Mouse (Mus musculus): ENCODE measurements around the gene Tmed11.
"Not testable (repeated sequence)": the region's sequence is repeated elsewhere in the genome, so short reads cannot be mapped to it uniquely, and the experiment has no call there.

Tmed11 gene

GRCm38 (mm10) chr5:108795263-108795662 is at the start of gene Tmed11:
Tmed11 (minus strand) TSS chr5:108795363.
- not testable (repeated sequence) for H3K27me3 ChIP-seq (ENCODE audit: insufficient read depth, low read length); H3K4me3 ChIP-seq (replicated peaks; ENCODE audit: low read length); H3K9me3 ChIP-seq (ENCODE audit: low read length); H3K36me3 ChIP-seq (ENCODE audit: insufficient read depth, low read length); H3K4me1 ChIP-seq (replicated peaks; ENCODE audit: low read depth, low read length)

GRCm38 (mm10) chr5:108836156-108836555 is 41.0 kb upstream of the Tmed11 start:
- H3K4me3 ChIP-seq (replicated peaks; ENCODE audit: low read length), result no peak overlapping the region
- H3K36me3 ChIP-seq (ENCODE audit: insufficient read depth, low read length), result no peaks in the 10 kb centered on the region
- no peaks in the 10 kb centered on the region for H3K4me1 ChIP-seq (replicated peaks; ENCODE audit: low read depth, low read length)
- TF ChIP-seq CTCF (conservative IDR thresholded peaks at IDR 0.05; ENCODE audit: low read length) (peak; percentile 67), NANOG (IDR thresholded peaks at IDR 0.05; ENCODE audit: borderline replicate concordance, low read length) (no peak)
- no peaks in the 10 kb centered on the region for H3K27me3 ChIP-seq (ENCODE audit: insufficient read depth, low read length)
- no peaks in the 10 kb centered on the region for H3K9me3 ChIP-seq (ENCODE audit: low read length)

DNA sequence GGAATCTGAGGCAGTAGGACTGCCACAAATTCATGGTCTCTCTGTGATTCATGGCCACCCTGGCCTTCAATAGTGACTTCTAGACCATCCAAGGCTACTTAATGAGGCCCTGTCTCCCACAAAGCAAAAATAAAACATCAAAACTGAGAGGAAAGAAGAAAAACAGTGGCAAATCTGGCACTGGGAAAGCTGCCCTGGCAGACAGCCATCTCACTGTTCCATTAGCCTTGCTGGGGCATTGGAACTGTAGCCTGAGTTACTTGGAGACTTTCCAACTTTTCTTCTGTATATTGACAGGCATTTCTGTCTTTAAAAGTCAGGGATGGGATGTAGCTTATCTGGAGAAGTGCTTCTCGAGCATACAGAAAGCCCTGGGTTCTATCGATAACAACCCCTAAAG is 28.1 kb upstream of the Tmed11 start:
- TF ChIP-seq NANOG (IDR thresholded peaks at IDR 0.05; ENCODE audit: borderline replicate concordance, low read length), result no peak
- no peak for TF ChIP-seq POU5F1 (IDR thresholded peaks at IDR 0.05; ENCODE audit: borderline replicate concordance, low read length)
- no peak for TF ChIP-seq CTCF (conservative IDR thresholded peaks at IDR 0.05; ENCODE audit: low read length)
- Histone ChIP-seq H3K4me1 (replicated peaks; ENCODE audit: low read depth, low read length) (no peaks in the 10 kb centered on the region), H3K4me3 (replicated peaks; ENCODE audit: low read length) (no peak overlapping the region), H3K36me3 (ENCODE audit: insufficient read depth, low read length) (no peaks in the 10 kb centered on the region), H3K27me3 (ENCODE audit: insufficient read depth, low read length) (peaks cover 3% of the 10 kb centered on the region; the same call in 1 of the 2 replicates), H3K9me3 (ENCODE audit: low read length) (no peaks in the 10 kb centered on the region)

DNA sequence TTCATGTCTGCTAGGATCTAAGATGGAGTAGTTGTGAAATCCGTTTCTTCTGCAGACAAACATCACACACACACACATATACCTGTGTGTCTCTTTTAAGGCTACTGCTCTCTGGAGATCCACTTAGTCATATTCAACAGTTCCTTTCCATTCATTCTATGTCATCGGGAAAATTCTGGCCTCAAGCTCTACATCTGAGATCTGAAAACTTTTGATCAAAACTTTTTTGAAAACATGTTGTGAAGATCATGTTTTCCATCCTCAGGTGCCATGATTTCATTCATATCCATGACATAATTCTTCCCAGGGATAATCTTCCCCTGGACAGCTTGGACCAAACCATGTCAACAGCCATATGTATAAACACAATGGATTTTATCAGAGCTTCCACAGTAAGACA is 13.6 kb upstream of the Tmed11 start, which contains the start of gene Vmn2r8:
Gene Vmn2r8, minus strand, starts transcription at position 101 of the 400 bp plus-strand sequence.
- not testable (repeated sequence) for H3K27me3 ChIP-seq (ENCODE audit: insufficient read depth, low read length); H3K4me3 ChIP-seq (replicated peaks; ENCODE audit: low read length); H3K36me3 ChIP-seq (ENCODE audit: insufficient read depth, low read length); H3K4me1 ChIP-seq (replicated peaks; ENCODE audit: low read depth, low read length)
- H3K9me3 ChIP-seq (ENCODE audit: low read length), result peaks cover 12% of the 10 kb centered on the region; the same call in 1 of the 2 replicates

DNA sequence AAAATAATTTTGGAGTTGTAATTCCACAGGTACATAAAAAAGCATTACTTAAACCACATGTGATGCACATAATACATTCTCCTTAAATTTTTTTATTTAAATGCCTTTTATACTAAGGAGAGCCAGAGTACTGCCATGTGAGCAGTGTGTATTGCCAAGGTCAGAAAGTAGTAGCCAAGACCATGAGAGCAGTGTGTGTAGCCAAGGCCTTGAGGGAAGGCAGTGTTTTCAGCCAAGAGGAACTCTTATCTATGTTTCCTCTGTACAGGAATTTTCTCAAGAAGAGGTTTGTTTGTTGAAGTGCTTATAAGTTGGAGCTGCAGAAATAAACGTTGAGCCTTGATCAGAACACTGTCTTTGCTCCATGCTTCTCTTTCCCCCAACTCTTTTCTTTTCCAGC is 8.5 kb upstream of the Tmed11 start:
- H3K9me3 ChIP-seq (ENCODE audit: low read length), result no peaks in the 10 kb centered on the region
- no peak overlapping the region for H3K4me3 ChIP-seq (replicated peaks; ENCODE audit: low read length)
- no peaks in the 10 kb centered on the region for H3K36me3 ChIP-seq (ENCODE audit: insufficient read depth, low read length)
- TF ChIP-seq POU5F1 (IDR thresholded peaks at IDR 0.05; ENCODE audit: borderline replicate concordance, low read length) (no peak), CTCF (conservative IDR thresholded peaks at IDR 0.05; ENCODE audit: low read length) (no peak), NANOG (IDR thresholded peaks at IDR 0.05; ENCODE audit: borderline replicate concordance, low read length) (no peak)
- no peaks in the 10 kb centered on the region for H3K27me3 ChIP-seq (ENCODE audit: insufficient read depth, low read length)
- no peaks in the 10 kb centered on the region for H3K4me1 ChIP-seq (replicated peaks; ENCODE audit: low read depth, low read length)

GRCm38 (mm10) chr5:108790385-108790784 is 4.8 kb downstream of the Tmed11 start:
- not testable (repeated sequence) for H3K4me3 ChIP-seq (replicated peaks; ENCODE audit: low read length); H3K27me3 ChIP-seq (ENCODE audit: insufficient read depth, low read length); H3K36me3 ChIP-seq (ENCODE audit: insufficient read depth, low read length); H3K4me1 ChIP-seq (replicated peaks; ENCODE audit: low read depth, low read length); H3K9me3 ChIP-seq (ENCODE audit: low read length)
- TF ChIP-seq CTCF (conservative IDR thresholded peaks at IDR 0.05; ENCODE audit: low read length), result peak; percentile 67

DNA sequence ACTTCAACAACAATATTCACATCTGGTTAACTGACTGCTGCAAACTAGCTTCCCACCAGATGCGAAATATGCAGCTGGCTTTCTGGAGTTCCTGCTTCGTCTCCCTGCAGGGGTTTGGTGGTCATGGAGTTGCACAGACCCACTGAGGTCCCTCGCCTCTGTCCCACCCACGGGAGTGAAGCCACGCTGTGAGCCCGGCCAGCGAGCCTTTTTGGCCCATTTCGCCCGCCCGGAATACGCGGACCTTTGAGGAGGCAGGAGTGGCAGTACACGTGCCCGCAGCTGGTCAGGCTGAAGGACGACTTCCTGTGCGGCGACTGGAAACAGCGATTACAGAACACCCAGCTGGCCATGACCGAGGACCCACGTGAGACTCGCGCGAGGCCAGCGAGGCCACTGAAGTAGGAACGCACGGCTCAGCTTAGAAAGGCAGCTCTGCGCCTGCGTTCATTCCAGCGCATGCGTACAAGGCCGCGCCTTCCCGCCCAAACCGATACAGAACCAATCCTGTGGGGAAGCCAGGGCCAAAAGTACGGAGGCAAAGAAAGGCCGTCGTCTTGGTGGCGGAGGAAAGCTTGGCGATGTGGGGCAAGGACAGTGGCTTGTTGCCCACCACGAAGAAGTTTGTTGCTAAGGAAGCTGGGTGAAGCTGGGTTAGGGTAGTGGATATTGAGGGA is 20.4 kb downstream of the Tmed11 start, which contains the start of gene Rnf212:
Gene Rnf212, minus strand, starts transcription at position 353 of the 677 bp plus-strand sequence.
- Histone ChIP-seq H3K9me3 (ENCODE audit: low read length) (peaks cover 9% of the 10 kb centered on the region), H3K27me3 (ENCODE audit: insufficient read depth, low read length) (peaks cover 27% of the 10 kb centered on the region), H3K4me1 (replicated peaks; ENCODE audit: low read depth, low read length) (peaks cover 7% of the 10 kb centered on the region), H3K36me3 (ENCODE audit: insufficient read depth, low read length) (no peaks in the 10 kb centered on the region), H3K4me3 (replicated peaks; ENCODE audit: low read length) (peak within 1 kb of the TSS; percentile 63)
- TF ChIP-seq POU5F1 (IDR thresholded peaks at IDR 0.05; ENCODE audit: borderline replicate concordance, low read length) (no peak), CTCF (conservative IDR thresholded peaks at IDR 0.05; ENCODE audit: low read length) (no peak), NANOG (IDR thresholded peaks at IDR 0.05; ENCODE audit: borderline replicate concordance, low read length) (no peak)

DNA sequence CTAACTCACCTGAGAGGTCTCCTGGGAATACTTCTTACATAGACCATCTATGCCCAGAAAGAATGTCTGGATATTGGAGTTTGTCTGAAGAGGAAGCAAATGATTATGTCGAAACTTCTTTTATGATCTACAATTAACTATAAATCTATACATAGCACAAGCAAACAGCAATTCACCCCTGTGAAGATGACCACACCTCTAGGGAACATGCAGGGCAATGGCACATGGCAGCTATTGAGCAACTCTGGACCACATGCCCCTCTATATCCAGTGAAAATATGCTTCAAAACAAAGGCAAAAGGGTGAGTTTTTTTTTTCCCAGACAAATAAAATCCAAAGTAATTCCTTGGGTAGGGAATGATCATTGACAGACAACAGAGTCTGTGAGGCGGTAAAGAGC is 35.2 kb downstream of the Tmed11 start:
- Histone ChIP-seq H3K27me3 (ENCODE audit: insufficient read depth, low read length) (no peaks in the 10 kb centered on the region), H3K36me3 (ENCODE audit: insufficient read depth, low read length) (no peaks in the 10 kb centered on the region), H3K9me3 (ENCODE audit: low read length) (no peaks in the 10 kb centered on the region), H3K4me1 (replicated peaks; ENCODE audit: low read depth, low read length) (no peaks in the 10 kb centered on the region), H3K4me3 (replicated peaks; ENCODE audit: low read length) (no peak overlapping the region)
- TF ChIP-seq CTCF (conservative IDR thresholded peaks at IDR 0.05; ENCODE audit: low read length), result no peak
- TF ChIP-seq POU5F1 (IDR thresholded peaks at IDR 0.05; ENCODE audit: borderline replicate concordance, low read length), result no peak
- no peak for TF ChIP-seq NANOG (IDR thresholded peaks at IDR 0.05; ENCODE audit: borderline replicate concordance, low read length)

DNA sequence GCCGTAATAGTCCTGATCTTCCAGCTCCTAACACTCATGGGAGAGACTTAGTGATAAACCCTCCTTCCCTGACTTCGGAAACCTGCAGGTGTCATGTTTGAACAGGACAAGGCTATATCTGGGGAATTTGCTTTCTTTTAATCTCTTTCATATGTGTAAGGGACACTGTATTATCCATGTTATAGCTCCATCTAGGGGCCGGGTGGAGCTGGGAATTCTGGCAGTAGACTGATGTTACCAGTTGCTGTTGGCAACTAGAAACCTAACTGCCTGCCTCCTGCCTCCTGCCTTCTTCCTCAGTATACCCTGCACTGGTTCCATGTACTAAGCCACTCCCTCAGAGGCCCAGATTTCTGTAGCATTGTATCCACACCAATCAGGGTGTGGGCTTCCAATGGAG is 36.8 kb downstream of the Tmed11 start:
- TF ChIP-seq CTCF (conservative IDR thresholded peaks at IDR 0.05; ENCODE audit: low read length) (peak; percentile 54), NANOG (IDR thresholded peaks at IDR 0.05; ENCODE audit: borderline replicate concordance, low read length) (no peak)
- no peaks in the 10 kb centered on the region for H3K27me3 ChIP-seq (ENCODE audit: insufficient read depth, low read length)
- H3K4me1 ChIP-seq (replicated peaks; ENCODE audit: low read depth, low read length), result no peaks in the 10 kb centered on the region
- no peaks in the 10 kb centered on the region for H3K9me3 ChIP-seq (ENCODE audit: low read length)
- H3K4me3 ChIP-seq (replicated peaks; ENCODE audit: low read length), result no peak overlapping the region
- no peaks in the 10 kb centered on the region for H3K36me3 ChIP-seq (ENCODE audit: insufficient read depth, low read length)

- H3K9me3 ChIP-seq (ENCODE audit: low read length); H3K4me3 ChIP-seq (replicated peaks; ENCODE audit: low read length); H3K36me3 ChIP-seq (ENCODE audit: insufficient read depth, low read length); H3K4me1 ChIP-seq (replicated peaks; ENCODE audit: low read depth, low read length); H3K27me3 ChIP-seq (ENCODE audit: insufficient read depth, low read length): not testable (repeated sequence)
These were observed 43.9 kb downstream of the Tmed11 start for GRCm38 (mm10) chr5:108751258-108751657.
